Mouse (Mus musculus): ENCODE measurements around the gene Mei1. TPM values are rescaled to one million over a fixed set of nuclear protein-coding genes. Genes with fewer than 3 reads are reported as not detected.

Gene Mei1
- total and polyA plus RNA-seq, 3 experiments: 0.04 TPM; not detected in 2

- Histone ChIP-seq H3K9me3 (replicated peaks; ENCODE audit: low read length) (peaks cover 2% of the 10 kb centered on the region), H3K27ac (ENCODE audit: insufficient read depth, low read depth) (no peak overlapping the region), H3K4me3 (replicated peaks in 1 of 3; ENCODE audit: low read depth in 2 of 3, low read length in 2 of 3, poor library complexity in 1 of 3) (no peak overlapping the region), H3K4me2 (ENCODE audit: insufficient read depth, low read depth, poor library complexity, severe bottlenecking) (no peak overlapping the region), H3K27me3 (replicated peaks) (no peaks in the 10 kb centered on the region), H3K79me2 (replicated peaks; ENCODE audit: control insufficient read depth, extremely low read depth, insufficient read depth, poor library complexity, severe bottlenecking) (no peaks in the 10 kb centered on the region), H3K4me1 (ENCODE audit: control insufficient read depth in 1 of 2, insufficient read depth in 2 of 2) (peaks cover 6 to 47% of the 10 kb centered on the region in 2 experiments), H3K9ac (ENCODE audit: insufficient read depth, low read depth) (no peak overlapping the region), H3K36me3 (replicated peaks in 1 of 2; ENCODE audit: control insufficient read depth in 1 of 2, insufficient read depth in 1 of 2, low read length in 1 of 2) (peaks cover 59 to 91% of the 10 kb centered on the region in 2 experiments)
- in situ Hi-C loops (cut with MboI; ENCODE audit: low pct_ligation_motif_present, low pct_unique_long_range_greater_than_20kb, low sequenced_read_pairs) (no loop called here), dilution Hi-C loops (cut with MboI; ENCODE audit: extremely low pct_ligation_motif_present, extremely low pct_unique_long_range_greater_than_20kb, low sequenced_read_pairs) (no loop called here)
- TF ChIP-seq ZC3H11A (IDR thresholded peaks at IDR 0.05; ENCODE audit: low read depth, low read length) (no peak), TCF12 (IDR thresholded peaks at IDR 0.05; ENCODE audit: low read depth, low read length) (no peak), MXI1 (IDR thresholded peaks at IDR 0.05; ENCODE audit: low read depth, low read length) (no peak), HCFC1 (IDR thresholded peaks at IDR 0.05; ENCODE audit: low read depth, low read length) (no peak), ETS1 (conservative IDR thresholded peaks at IDR 0.05; ENCODE audit: low read depth, low read length) (no peak), GABPA (IDR thresholded peaks at IDR 0.05; ENCODE audit: insufficient replicate concordance, low read depth, low read length) (no peak), UBTF (IDR thresholded peaks at IDR 0.05; ENCODE audit: low read depth, low read length) (no peak), CHD1 (IDR thresholded peaks at IDR 0.05; ENCODE audit: low read depth, low read length) (no peak), POLR2A (IDR thresholded peaks at IDR 0.05; ENCODE audit: low read depth, low read length) (no peak), SIN3A (IDR thresholded peaks at IDR 0.05; ENCODE audit: low read length) (no peak), ZNF384 (IDR thresholded peaks at IDR 0.05; ENCODE audit: low read depth, low read length) (no peak), NELFE (IDR thresholded peaks at IDR 0.05; ENCODE audit: low read depth, low read length) (no peak), MAFK (IDR thresholded peaks at IDR 0.05; ENCODE audit: insufficient replicate concordance, low read length) (no peak)
- DNase-seq (ENCODE audit: extremely low read depth): no peak
Observed at GRCm38 (mm10) chr15:82023965-82024635, 45.7 kb upstream of the Mei1 start.

GRCm38 (mm10) chr15:82027276-82027675, 42.5 kb upstream of the Mei1 start:
- in situ Hi-C loops (cut with MboI; ENCODE audit: low pct_ligation_motif_present, low pct_unique_long_range_greater_than_20kb, low sequenced_read_pairs): no loop called here
- DNase-seq (ENCODE audit: extremely low read depth): no peak
- H3K4me1 ChIP-seq (ENCODE audit: control insufficient read depth in 1 of 2, insufficient read depth in 2 of 2): peaks cover 6 to 38% of the 10 kb centered on the region in 2 experiments

More at GRCm38 (mm10) chr15:82027276-82027675, 42.5 kb upstream of the Mei1 start:
- H3K79me2 ChIP-seq (replicated peaks; ENCODE audit: control insufficient read depth, extremely low read depth, insufficient read depth, poor library complexity, severe bottlenecking): no peaks in the 10 kb centered on the region
- dilution Hi-C loops (cut with MboI; ENCODE audit: extremely low pct_ligation_motif_present, extremely low pct_unique_long_range_greater_than_20kb, low sequenced_read_pairs): no loop called here
- H3K36me3 ChIP-seq (replicated peaks in 1 of 2; ENCODE audit: control insufficient read depth in 1 of 2, insufficient read depth in 1 of 2, low read length in 1 of 2): peaks cover 74 to 96% of the 10 kb centered on the region in 2 experiments
- 0 out of 2 replicates have a peak overlapping the region, but pooled peaks have one; percentile 9 for H3K4me2 ChIP-seq (ENCODE audit: insufficient read depth, low read depth, poor library complexity, severe bottlenecking)
- no peak overlapping the region for H3K4me3 ChIP-seq (replicated peaks in 1 of 3; ENCODE audit: low read depth in 2 of 3, low read length in 2 of 3, poor library complexity in 1 of 3)
- H3K9me3 ChIP-seq (replicated peaks; ENCODE audit: low read length): no peaks in the 10 kb centered on the region
- TF ChIP-seq IRF4 (IDR thresholded peaks at IDR 0.05; ENCODE audit: low read depth, low read length) (no peak), MXI1 (IDR thresholded peaks at IDR 0.05; ENCODE audit: low read depth, low read length) (no peak), ZC3H11A (IDR thresholded peaks at IDR 0.05; ENCODE audit: low read depth, low read length) (no peak), ELF1 (IDR thresholded peaks at IDR 0.05; ENCODE audit: low read depth, low read length) (no peak), SMC3 (IDR thresholded peaks at IDR 0.05; ENCODE audit: low read depth, low read length) (no peak), UBTF (IDR thresholded peaks at IDR 0.05; ENCODE audit: low read depth, low read length) (no peak), POLR2A (IDR thresholded peaks at IDR 0.05; ENCODE audit: low read depth, low read length) (no peak), HCFC1 (IDR thresholded peaks at IDR 0.05; ENCODE audit: low read depth, low read length) (no peak), ZNF384 (IDR thresholded peaks at IDR 0.05; ENCODE audit: low read depth, low read length) (no peak), CHD1 (IDR thresholded peaks at IDR 0.05; ENCODE audit: low read depth, low read length) (no peak), PAX5 (IDR thresholded peaks at IDR 0.05; ENCODE audit: low read length) (no peak), MAZ (IDR thresholded peaks at IDR 0.05; ENCODE audit: low read depth, low read length) (no peak), RCOR1 (conservative IDR thresholded peaks at IDR 0.05; ENCODE audit: low read depth, low read length) (no peak), ZKSCAN1 (IDR thresholded peaks at IDR 0.05; ENCODE audit: borderline replicate concordance, low read depth, low read length) (no peak)
- H3K27me3 ChIP-seq (replicated peaks): no peaks in the 10 kb centered on the region
- peak overlapping the region; percentile 79 for H3K27ac ChIP-seq (ENCODE audit: insufficient read depth, low read depth)
- H3K9ac ChIP-seq (ENCODE audit: insufficient read depth, low read depth): no peak overlapping the region
